Mouse (Mus musculus): ENCODE measurements at regions not wholly inside any gene's neighbourhood (a gene's known extent, or its start where the extent isn't known, plus 50 kb on each side); places are given as distances from the start of the nearest gene placed in this dataset.

GRCm38 (mm10) chr10:44582736-44583135, 54.4 kb upstream of the Prdm1 start:
- DNase-seq (ENCODE audit: low spot score in 2 of 2) = no peak
